Comparison of ENCODE assay signal across 8 mouse cellular contexts in genomic region chr19:47356188-47356857, GRCm38 (mm10).
A peak's percentile ranks its signal among the peaks of the same experiment; 100 is the strongest.
DNase-seq lines count a peak whose midpoint lies in the region; ATAC-seq and TF ChIP-seq lines count a peak whose summit lies in the region.

No protein-coding gene starts in this region.

- H3K27me3 ChIP-seq in heart, embryonic 15.5 days, result no peaks in the 10 kb centered on the region
- no peaks in the 10 kb centered on the region for H3K27me3 ChIP-seq in liver, embryonic 13.5 days
- H3K27me3 ChIP-seq in stomach, postnatal 0 days (ENCODE audit: control insufficient read depth, insufficient read depth, low read length), result no peaks in the 10 kb centered on the region

- ATAC-seq in erythroblast, adult 5-6 weeks (replicated peaks; ENCODE audit: low FRiP score, poor library complexity, severe bottlenecking), result 0 out of 2 replicates have a peak, but pooled peaks have one; percentile 51
- ATAC-seq in heart, embryonic 15.5 days (replicated peaks; ENCODE audit: insufficient number of reproducible peaks, insufficient read depth, low FRiP score, low read depth), result peak; percentile 8; the same call in 1 of the 2 replicates
- ATAC-seq in liver, embryonic 13.5 days (ENCODE audit: low read depth), result peak; percentile 48
- peak; percentile 67 for ATAC-seq in stomach, postnatal 0 days (ENCODE audit: low FRiP score, low TSS enrichment)

- peaks cover 2% of the 10 kb centered on the region; the same call in 1 of the 2 replicates for H3K4me1 ChIP-seq in bone marrow, adult 2 months (ENCODE audit: control insufficient read depth, insufficient read depth, low read length)
- peaks cover 10% of the 10 kb centered on the region; the same call in 1 of the 2 replicates for H3K4me1 ChIP-seq in heart, embryonic 15.5 days (replicated peaks)
- H3K4me1 ChIP-seq in liver, embryonic 13.5 days (replicated peaks), result peaks cover 28% of the 10 kb centered on the region
- no peaks in the 10 kb centered on the region for H3K4me1 ChIP-seq in stomach, postnatal 0 days (replicated peaks; ENCODE audit: control insufficient read depth, insufficient read depth)

- no peak for TF ChIP-seq POLR2A in bone marrow, adult 2 months (IDR thresholded peaks at IDR 0.05; ENCODE audit: borderline replicate concordance, control insufficient read depth, low read depth, low read length)

- H3K9ac ChIP-seq in heart, embryonic 15.5 days, result no peak overlapping the region
- no peak overlapping the region for H3K9ac ChIP-seq in liver, embryonic 13.5 days
- H3K9ac ChIP-seq in stomach, postnatal 0 days (ENCODE audit: low read length), result no peak overlapping the region

- TF ChIP-seq EP300 in stomach, postnatal 0 days (optimal IDR thresholded peaks at IDR 0.05), result no peak

- peak; percentile 69 to 74 for DNase-seq in CD8-positive naive resting alpha-beta T cell, adult 2 months (ENCODE audit: low read depth in 2 of 2, low spot score in 2 of 2)
- peak; percentile 86 for DNase-seq in kidney, postnatal 14 days
- DNase-seq in liver, embryonic 13.5 days, result peak; percentile 67
- DNase-seq in natural killer cell, adult 2 months (ENCODE audit: low spot score in 2 of 2), result peak; percentile 55 to 76
- DNase-seq in stomach, postnatal 0 days (ENCODE audit: low spot score), result peak; percentile 82

- no peaks in the 10 kb centered on the region for H3K9me3 ChIP-seq in heart, embryonic 15.5 days (replicated peaks)
- no peaks in the 10 kb centered on the region for H3K9me3 ChIP-seq in liver, embryonic 13.5 days (replicated peaks)
- H3K9me3 ChIP-seq in stomach, postnatal 0 days (ENCODE audit: control insufficient read depth, low read length), result no peaks in the 10 kb centered on the region

- WGBS in bone marrow, adult 2 months, result 20% methylated on average over 5 of the region's 6 CpGs
- WGBS in heart, embryonic 15.5 days, result 22% methylated on average over 4 of the region's 6 CpGs
- WGBS in liver, embryonic 13.5 days (ENCODE audit: insufficient replicate concordance), result 13% methylated on average over 5 of the region's 6 CpGs
- WGBS in stomach, postnatal 0 days, result 11% methylated on average over 4 of the region's 6 CpGs

- H3K27ac ChIP-seq in bone marrow, adult 2 months (ENCODE audit: control insufficient read depth, insufficient read depth, low read depth, low read length, poor library complexity), result no peak overlapping the region
- H3K27ac ChIP-seq in heart, embryonic 15.5 days, result no peak overlapping the region
- no peak overlapping the region for H3K27ac ChIP-seq in liver, embryonic 13.5 days
- no peak overlapping the region for H3K27ac ChIP-seq in stomach, postnatal 0 days (replicated peaks)

- no peak overlapping the region for H3K4me3 ChIP-seq in bone marrow, adult 2 months (replicated peaks; ENCODE audit: control insufficient read depth, low read depth, low read length)
- H3K4me3 ChIP-seq in heart, embryonic 15.5 days, result no peak overlapping the region
- no peak overlapping the region for H3K4me3 ChIP-seq in liver, embryonic 13.5 days (replicated peaks)
- no peak overlapping the region for H3K4me3 ChIP-seq in stomach, postnatal 0 days (ENCODE audit: low read depth, low read length)

- TF ChIP-seq CTCF in bone marrow, adult 2 months (IDR thresholded peaks at IDR 0.05; ENCODE audit: control insufficient read depth, insufficient read depth, low read length), result peak; percentile 56
- TF ChIP-seq CTCF in stomach, postnatal 0 days (IDR thresholded peaks at IDR 0.05; ENCODE audit: low read depth), result peak; percentile 87

- H3K36me3 ChIP-seq in heart, embryonic 15.5 days, result peaks cover 6% of the 10 kb centered on the region; the same call in 1 of the 2 replicates
- H3K36me3 ChIP-seq in liver, embryonic 13.5 days, result peaks cover 8% of the 10 kb centered on the region; the same call in 1 of the 2 replicates
- H3K36me3 ChIP-seq in stomach, postnatal 0 days (ENCODE audit: control insufficient read depth, insufficient read depth, low read length), result no peaks in the 10 kb centered on the region

- no peak overlapping the region for H3K4me2 ChIP-seq in heart, embryonic 15.5 days
- no peak overlapping the region for H3K4me2 ChIP-seq in liver, embryonic 13.5 days
- H3K4me2 ChIP-seq in stomach, postnatal 0 days (replicated peaks; ENCODE audit: low read depth), result no peak overlapping the region

Comparison
In these comparisons a context has a peak if more than half of its experiments do, and no peak if none do; other contexts are left out.
1. ATAC-seq: peak in every context shown above with its lines; median percentile 67 in stomach, postnatal 0 days; 51 in erythroblast, adult 5-6 weeks; 48 in liver, embryonic 13.5 days; 8 in heart, embryonic 15.5 days.